Mouse (Mus musculus) liver, postnatal 0 days (tissue): ENCODE data around the gene Foxred1.

Experiments used
- CTCF ChIP-seq: sonication (generic); IDR thresholded peaks from 2 replicates; pipeline ENCODE4 v1.5.1; 2016; ENCODE audit warnings: antibody characterized with exemption, low read depth
- EP300 ChIP-seq: IDR thresholded peaks from 2 replicates; pipeline ENCODE4 v1.6.1; 2016; ENCODE audit warnings: antibody characterized with exemption, low read depth, mild to moderate bottlenecking

GRCm38 (mm10) chr9:35187351-35187903 lies 23.4 kb downstream of the Foxred1 start:
- TF ChIP-seq CTCF (no peak), EP300 (no peak)
